8 mouse cellular contexts compared by ENCODE assay signal in the genomic region with DNA sequence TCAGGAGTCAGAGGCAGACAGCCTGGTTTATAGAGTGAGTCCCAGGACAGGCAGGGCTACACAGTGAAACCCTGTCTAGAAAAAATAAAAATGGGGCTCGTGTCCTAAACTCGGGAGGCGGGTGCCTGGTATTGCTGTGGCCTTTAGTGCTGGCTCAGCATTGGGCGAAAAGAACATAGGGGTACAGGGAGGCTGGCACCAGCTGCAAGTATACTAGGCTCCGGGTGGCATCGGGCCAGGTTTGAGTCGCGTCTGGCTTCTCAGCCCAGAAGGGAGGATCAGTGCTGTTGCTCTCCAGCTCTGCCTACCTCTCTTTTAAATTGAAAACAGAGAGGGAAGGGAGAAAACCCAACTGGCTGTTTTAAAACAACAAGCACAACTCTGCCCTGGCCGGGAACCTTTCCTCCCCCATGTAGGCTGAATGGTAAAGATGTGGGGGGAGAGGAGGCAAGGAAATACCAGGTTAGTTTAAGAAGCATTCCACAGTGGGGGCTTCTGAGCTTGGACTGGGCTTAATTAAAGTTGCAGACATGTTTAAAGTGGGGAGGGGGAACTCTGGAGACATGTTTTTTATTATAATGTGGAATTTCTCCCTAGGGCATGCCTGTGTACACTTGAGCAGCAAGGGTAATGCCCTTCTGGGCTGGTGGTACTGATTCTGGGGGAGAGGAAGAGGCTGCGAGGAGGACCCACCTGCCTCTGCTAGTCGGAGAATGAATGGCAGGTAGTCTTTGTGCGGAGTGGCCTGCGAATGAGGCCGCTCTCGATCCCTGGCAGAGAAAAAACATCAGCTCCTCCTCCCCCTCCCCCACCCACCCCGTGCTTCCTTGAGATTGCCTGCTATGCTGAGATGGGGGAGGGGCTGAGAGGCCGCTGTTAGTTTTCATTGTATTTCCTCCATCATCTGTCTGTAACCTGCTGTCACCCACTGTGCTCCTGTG. TPM values are rescaled to one million over a fixed set of nuclear protein-coding genes. Genes with fewer than 3 reads are reported as not detected.
DNase-seq lines count a peak whose midpoint lies in the region; ATAC-seq lines count a peak whose summit lies in the region.

No protein-coding gene starts in this region.

- no peaks in the 10 kb centered on the region for H3K36me3 ChIP-seq in intestine, embryonic 16.5 days (ENCODE audit: control insufficient read depth, insufficient read depth, low read length)
- H3K36me3 ChIP-seq in midbrain, embryonic 12.5 days = no peaks in the 10 kb centered on the region
- H3K36me3 ChIP-seq in stomach, embryonic 15.5 days = no peaks in the 10 kb centered on the region

- H3K4me2 ChIP-seq in intestine, embryonic 16.5 days (ENCODE audit: low read depth, low read length) = no peak overlapping the region
- H3K4me2 ChIP-seq in midbrain, embryonic 12.5 days (replicated peaks) = peak overlapping the region; percentile 21
- peak overlapping the region; percentile 20; the same call in 1 of the 2 replicates for H3K4me2 ChIP-seq in stomach, embryonic 15.5 days

- H3K27ac ChIP-seq in intestine, embryonic 16.5 days (ENCODE audit: low read length) = 0 out of 2 replicates have a peak overlapping the region, but pooled peaks have one; percentile 46
- H3K27ac ChIP-seq in midbrain, embryonic 12.5 days (replicated peaks) = no peak overlapping the region
- H3K27ac ChIP-seq in stomach, embryonic 15.5 days = peak overlapping the region; percentile 9

- peak; percentile 46 for DNase-seq in R1 (ENCODE audit: low read depth, low spot score)
- peak; percentile 48 for DNase-seq in embryo, embryonic 11.5 days (ENCODE audit: low read depth, low spot score)
- peak; percentile 53 to 78 for DNase-seq in gastrocnemius, postnatal 4 days (ENCODE audit: low spot score in 2 of 2)
- DNase-seq in left cerebral cortex, adult 8-10 months (ENCODE audit: low spot score in 2 of 2) = peak; percentile 32 to 42
- no peak for DNase-seq in thymus, postnatal 14 days

- ATAC-seq in intestine, embryonic 16.5 days = peak; percentile 27
- ATAC-seq in midbrain, embryonic 12.5 days (ENCODE audit: low FRiP score, low read depth) = peak; percentile 6; the same call in 1 of the 2 replicates
- ATAC-seq in stomach, embryonic 15.5 days (ENCODE audit: insufficient read depth, low FRiP score, low read depth) = peak; percentile 59

- WGBS in intestine, embryonic 16.5 days = 28% methylated on average over 17 of the region's 17 CpGs
- 21% methylated on average over 17 of the region's 17 CpGs for WGBS in midbrain, embryonic 12.5 days
- WGBS in stomach, embryonic 15.5 days = 23% methylated on average over 17 of the region's 17 CpGs

- no peak overlapping the region for H3K4me3 ChIP-seq in intestine, embryonic 16.5 days (ENCODE audit: low read length)
- H3K4me3 ChIP-seq in midbrain, embryonic 12.5 days = no peak overlapping the region
- no peak overlapping the region for H3K4me3 ChIP-seq in stomach, embryonic 15.5 days (replicated peaks)

- no peaks in the 10 kb centered on the region for H3K9me3 ChIP-seq in intestine, embryonic 16.5 days (ENCODE audit: control insufficient read depth, low read length)
- H3K9me3 ChIP-seq in midbrain, embryonic 12.5 days = no peaks in the 10 kb centered on the region
- no peaks in the 10 kb centered on the region for H3K9me3 ChIP-seq in stomach, embryonic 15.5 days

- peaks cover 18% of the 10 kb centered on the region for H3K4me1 ChIP-seq in intestine, embryonic 16.5 days (ENCODE audit: control insufficient read depth, insufficient read depth, low read length)
- H3K4me1 ChIP-seq in midbrain, embryonic 12.5 days = peaks cover 48% of the 10 kb centered on the region
- peaks cover 41% of the 10 kb centered on the region for H3K4me1 ChIP-seq in stomach, embryonic 15.5 days

- H3K27me3 ChIP-seq in intestine, embryonic 16.5 days (replicated peaks; ENCODE audit: control insufficient read depth, insufficient read depth, low read length) = no peaks in the 10 kb centered on the region; the same call in 1 of the 2 replicates
- H3K27me3 ChIP-seq in midbrain, embryonic 12.5 days = peaks cover 93% of the 10 kb centered on the region
- H3K27me3 ChIP-seq in stomach, embryonic 15.5 days (replicated peaks) = no peaks in the 10 kb centered on the region

- H3K9ac ChIP-seq in intestine, embryonic 16.5 days (ENCODE audit: low read depth, low read length) = no peak overlapping the region
- no peak overlapping the region for H3K9ac ChIP-seq in midbrain, embryonic 12.5 days (replicated peaks)
- no peak overlapping the region for H3K9ac ChIP-seq in stomach, embryonic 15.5 days

RNA-seq across cellular contexts. Expression of gene Abca4, which starts 3.9 kb away (rescaled TPM):
- 1 to 10 TPM; 1.9 to 2.9 TPM for total RNA-seq in gastrocnemius, postnatal 4 days (2021)
- polyA plus RNA-seq in intestine, embryonic 16.5 days (2015; fragmentation: Nextera tagmentation; extraction: Ambion mirVana) = 0.70 and 0.83 TPM in 2 replicates
- 1 to 10 TPM; 3.1 to 3.3 (median 3.2) TPM for total RNA-seq in left cerebral cortex, adult 8-10 months (2022)
- polyA plus RNA-seq in midbrain, embryonic 12.5 days (2016; fragmentation: Nextera tagmentation; extraction: Ambion mirVana) = 1.3 and 2.5 TPM in 2 replicates
- polyA plus RNA-seq in stomach, embryonic 15.5 days (2015; fragmentation: Nextera tagmentation; extraction: Ambion mirVana) = 0.43 and 0.80 TPM in 2 replicates

Comparison
In these comparisons a context has a peak if more than half of its experiments do, and no peak if none do; other contexts are left out.
1. ATAC-seq: peak in every context shown above with its lines; median percentile 59 in stomach, embryonic 15.5 days; 27 in intestine, embryonic 16.5 days; 6 in midbrain, embryonic 12.5 days.